Mouse (Mus musculus) neural tube, embryonic 15.5 days (tissue): ENCODE measurements around the gene Mllt10. TPM values are rescaled to one million over a fixed set of nuclear protein-coding genes. Genes with fewer than 3 reads are reported as not detected.

ENCODE experiments used
- ATAC-seq: fragments of 200-750 bp; cut with Nextera tagmentation; 2 replicates; pipeline ENCODE4 v1.8.0; 2017; ENCODE audit warnings: mild to moderate bottlenecking, moderate TSS enrichment, moderate library complexity; ENCODE audit not compliant: low FRiP score
- H3K27ac ChIP-seq: fragments of 300-500 bp; sonication (generic); replicated peaks from 2 replicates; pipeline ENCODE4 v1.5.1; 2015; ENCODE audit warnings: mild to moderate bottlenecking, inconsistent platforms
- H3K27me3 ChIP-seq: fragments of 300-500 bp; sonication (generic); replicated peaks from 2 replicates; pipeline ENCODE4 v1.6.1; 2015; ENCODE audit warnings: inconsistent platforms
- H3K36me3 ChIP-seq: fragments of 300-500 bp; sonication (generic); 2 replicates; pipeline ENCODE4 v1.6.1; 2015; ENCODE audit warnings: inconsistent platforms
- H3K4me1 ChIP-seq: fragments of 300-500 bp; sonication (generic); 2 replicates; pipeline ENCODE4 v1.6.1; 2015; ENCODE audit warnings: inconsistent platforms
- H3K4me2 ChIP-seq: fragments of 300-500 bp; sonication (generic); 2 replicates; pipeline ENCODE4 v1.6.1; 2015; ENCODE audit warnings: inconsistent platforms, mild to moderate bottlenecking, moderate library complexity
- H3K4me3 ChIP-seq: fragments of 300-500 bp; sonication (generic); replicated peaks from 2 replicates; pipeline ENCODE4 v1.5.1; 2015; ENCODE audit warnings: mild to moderate bottlenecking, inconsistent platforms
- H3K9ac ChIP-seq: fragments of 300-500 bp; sonication (generic); replicated peaks from 2 replicates; pipeline ENCODE4 v1.6.1; 2015; ENCODE audit warnings: mild to moderate bottlenecking, inconsistent platforms
- H3K9me3 ChIP-seq: fragments of 300-500 bp; sonication (generic); replicated peaks from 2 replicates; pipeline ENCODE4 v1.6.1; 2016; ENCODE audit warnings: inconsistent platforms
- WGBS: fragments of 180-500 bp; shearing (Covaris S2); methylation state at CpG from one replicate; pipeline ENCODE4 v1.1.7; 2015; ENCODE audit warnings: mixed read lengths; 5-methylcytosine and 5-hydroxymethylcytosine counted together
- polyA plus RNA-seq: library from polyadenylated mRNA; unstranded; fragments of >200 nt; fragmentation: Nextera tagmentation; extraction: Ambion mirVana; gene quantifications from 2 replicates; pipeline ENCODE4 v1.2.1, GENCODE M21; 2015

Gene Mllt10
- polyA plus RNA-seq, 1 experiment from 2014 or later: 46.2 TPM

GRCm38 (mm10) chr2:18027448-18028139 is 27.4 kb upstream of the Mllt10 start:
- Histone ChIP-seq H3K4me3 (peak overlapping the region; percentile 65), H3K4me1 (peaks cover 41% of the 10 kb centered on the region), H3K36me3 (no peaks in the 10 kb centered on the region), H3K27me3 (no peaks in the 10 kb centered on the region), H3K27ac (peak overlapping the region; percentile 95), H3K9me3 (no peaks in the 10 kb centered on the region), H3K9ac (peak overlapping the region; percentile 75), H3K4me2 (peak overlapping the region; percentile 94)
- WGBS: under 1% methylated on average over 44 of the region's 44 CpGs
- ATAC-seq: peak; percentile 84

GRCm38 (mm10) chr2:18028140-18029021 is 26.7 kb upstream of the Mllt10 start:
- Histone ChIP-seq H3K9ac (peak overlapping the region; percentile 75), H3K27me3 (no peaks in the 10 kb centered on the region), H3K4me2 (peak overlapping the region; percentile 94), H3K9me3 (no peaks in the 10 kb centered on the region), H3K4me3 (peak overlapping the region; percentile 65), H3K27ac (peak overlapping the region; percentile 95), H3K4me1 (peaks cover 48% of the 10 kb centered on the region), H3K36me3 (no peaks in the 10 kb centered on the region)
- WGBS: under 1% methylated on average over 61 of the region's 61 CpGs
- ATAC-seq: peak; percentile 51

GRCm38 (mm10) chr2:18029656-18030055 is 25.4 kb upstream of the Mllt10 start:
- no peak for ATAC-seq
- H3K4me3 ChIP-seq: no peak overlapping the region
- H3K4me2 ChIP-seq: no peak overlapping the region
- no peaks in the 10 kb centered on the region for H3K27me3 ChIP-seq
- H3K9ac ChIP-seq: no peak overlapping the region
- H3K36me3 ChIP-seq: no peaks in the 10 kb centered on the region
- H3K27ac ChIP-seq: no peak overlapping the region
- no peaks in the 10 kb centered on the region for H3K9me3 ChIP-seq
- H3K4me1 ChIP-seq: peaks cover 55% of the 10 kb centered on the region
- 87% methylated on average over 7 of the region's 7 CpGs for WGBS

GRCm38 (mm10) chr2:18030581-18030980 is 24.5 kb upstream of the Mllt10 start:
- H3K4me1 ChIP-seq: peaks cover 54% of the 10 kb centered on the region
- H3K9me3 ChIP-seq: no peaks in the 10 kb centered on the region
- no peak overlapping the region for H3K27ac ChIP-seq
- no peak for ATAC-seq
- no peak overlapping the region for H3K4me3 ChIP-seq
- no peaks in the 10 kb centered on the region for H3K27me3 ChIP-seq
- H3K36me3 ChIP-seq: no peaks in the 10 kb centered on the region
- WGBS: 59% methylated on average over 8 of the region's 8 CpGs
- H3K9ac ChIP-seq: no peak overlapping the region
- no peak overlapping the region; the same call in 1 of the 2 replicates for H3K4me2 ChIP-seq

- Histone ChIP-seq H3K4me1 (peaks cover 46% of the 10 kb centered on the region), H3K9ac (peak overlapping the region; percentile 42), H3K9me3 (no peaks in the 10 kb centered on the region), H3K36me3 (no peaks in the 10 kb centered on the region), H3K4me2 (peak overlapping the region; percentile 84), H3K27me3 (no peaks in the 10 kb centered on the region), H3K4me3 (peak overlapping the region; percentile 38), H3K27ac (no peak overlapping the region)
- no peak for ATAC-seq
- 12% methylated on average over 26 of the region's 26 CpGs for WGBS
These were observed 23.7 kb upstream of the Mllt10 start for GRCm38 (mm10) chr2:18031271-18031821.

DNA sequence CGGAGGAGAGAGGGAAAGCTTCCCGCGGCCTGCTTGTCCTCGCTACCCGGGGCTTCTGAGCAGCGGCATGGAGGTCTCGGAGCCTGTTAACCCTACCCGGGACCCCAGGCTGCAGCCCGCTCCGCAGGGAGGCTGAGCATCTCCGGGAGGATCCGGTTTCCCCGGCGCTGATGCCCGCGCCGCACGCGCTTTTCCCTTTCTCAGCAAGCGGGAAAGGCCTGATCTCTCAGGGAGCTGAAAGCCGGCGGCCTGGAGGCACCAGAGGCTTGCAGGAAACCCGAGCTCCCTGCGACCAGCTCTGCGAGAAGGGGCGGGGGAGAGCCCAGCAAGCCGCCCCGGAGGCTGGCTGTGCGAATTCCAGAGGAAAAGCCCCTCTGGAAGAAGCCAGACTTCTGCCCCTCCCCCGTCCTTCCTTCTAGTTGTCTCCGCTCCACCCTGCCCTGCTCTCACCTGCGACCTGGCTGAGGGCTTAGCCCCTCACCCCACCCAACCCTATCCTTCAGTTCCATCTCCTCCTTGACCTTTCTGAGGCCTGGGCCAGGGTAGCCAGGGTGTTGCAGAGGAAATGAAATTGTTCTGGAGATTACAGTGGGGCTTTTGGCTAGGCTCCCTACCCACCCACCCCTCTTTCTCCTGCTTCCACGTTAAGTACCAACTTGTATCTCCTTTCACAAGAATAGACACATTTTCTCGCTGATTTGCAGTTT is 23.1 kb upstream of the Mllt10 start:
- ATAC-seq: no peak

GRCm38 (mm10) chr2:18032538-18032895 is 22.5 kb upstream of the Mllt10 start:
- no peak overlapping the region for H3K9ac ChIP-seq
- H3K4me1 ChIP-seq: peaks cover 36% of the 10 kb centered on the region
- H3K36me3 ChIP-seq: no peaks in the 10 kb centered on the region
- H3K4me2 ChIP-seq: 0 out of 2 replicates have a peak overlapping the region, but pooled peaks have one; percentile 84
- H3K9me3 ChIP-seq: no peaks in the 10 kb centered on the region
- WGBS: 65% methylated on average over 5 of the region's 5 CpGs
- ATAC-seq: no peak
- H3K27ac ChIP-seq: no peak overlapping the region
- H3K4me3 ChIP-seq: no peak overlapping the region
- no peaks in the 10 kb centered on the region for H3K27me3 ChIP-seq

More for the DNA sequence above, 23.1 kb upstream of the Mllt10 start:
- 5% methylated on average over 33 of the region's 34 CpGs for WGBS
- Histone ChIP-seq H3K4me1 (peaks cover 40% of the 10 kb centered on the region), H3K4me2 (peak overlapping the region; percentile 84), H3K36me3 (no peaks in the 10 kb centered on the region), H3K27ac (no peak overlapping the region), H3K4me3 (peak overlapping the region; percentile 38), H3K9ac (peak overlapping the region; percentile 42), H3K27me3 (no peaks in the 10 kb centered on the region), H3K9me3 (no peaks in the 10 kb centered on the region)

DNA sequence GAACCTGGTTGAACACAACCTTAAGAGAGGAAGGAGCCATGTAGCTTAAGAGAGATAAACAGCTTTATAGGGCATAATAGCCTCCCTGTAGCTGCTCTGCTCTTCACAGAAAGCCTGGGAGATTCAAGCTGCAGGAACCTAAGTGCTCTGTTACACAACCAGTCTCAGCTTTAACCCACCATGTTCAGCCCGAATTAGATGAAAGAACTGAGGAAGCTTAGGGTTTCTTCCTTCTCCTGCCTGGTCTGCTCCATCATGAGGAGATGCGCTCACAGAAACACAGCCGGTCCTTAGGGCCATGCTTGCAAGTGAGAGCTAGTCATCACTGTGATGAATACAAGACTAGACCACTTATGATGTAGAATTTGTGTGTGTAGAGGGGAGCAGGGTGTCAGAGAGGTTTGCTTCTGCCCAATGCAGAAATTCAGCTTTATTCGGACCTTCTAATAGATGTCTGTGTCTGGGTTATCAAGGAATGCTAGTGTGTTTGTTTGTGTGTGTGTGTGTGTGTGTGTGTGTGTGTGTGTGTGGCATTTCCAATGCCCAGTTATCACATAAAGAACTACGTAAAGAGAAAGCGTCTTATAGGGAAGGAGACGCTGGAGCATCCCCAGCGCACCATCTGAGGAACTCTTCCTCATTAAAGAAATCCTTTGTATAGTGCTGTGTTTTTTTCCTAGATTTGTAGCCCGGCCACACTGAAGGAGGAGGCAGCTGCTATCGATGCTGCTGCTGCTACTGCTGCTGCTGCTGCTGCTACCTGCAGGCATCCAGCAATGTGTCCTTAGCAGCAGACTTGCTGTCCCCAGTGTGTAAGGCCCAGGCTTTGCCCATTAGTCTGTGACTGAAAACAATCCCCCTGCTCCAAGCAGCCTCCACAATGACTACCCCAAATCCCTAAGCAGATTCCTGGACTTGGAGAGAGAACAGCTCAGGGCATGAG is 21.6 kb upstream of the Mllt10 start:
- 39% methylated on average over 10 of the region's 10 CpGs for WGBS
- Histone ChIP-seq H3K9me3 (no peaks in the 10 kb centered on the region), H3K27me3 (no peaks in the 10 kb centered on the region), H3K4me1 (peaks cover 36% of the 10 kb centered on the region), H3K9ac (no peak overlapping the region), H3K4me3 (no peak overlapping the region), H3K4me2 (no peak overlapping the region), H3K36me3 (no peaks in the 10 kb centered on the region), H3K27ac (peak overlapping the region; percentile 50; the same call in 1 of the 2 replicates)
- no peak for ATAC-seq

- H3K4me2 ChIP-seq: no peak overlapping the region
- H3K9me3 ChIP-seq: no peaks in the 10 kb centered on the region
- H3K4me3 ChIP-seq: no peak overlapping the region
- WGBS: 60% methylated on average over 10 of the region's 10 CpGs
- H3K4me1 ChIP-seq: peaks cover 42% of the 10 kb centered on the region
- H3K27ac ChIP-seq: no peak overlapping the region
- H3K36me3 ChIP-seq: no peaks in the 10 kb centered on the region
- no peak for ATAC-seq
- no peak overlapping the region for H3K9ac ChIP-seq
- H3K27me3 ChIP-seq: no peaks in the 10 kb centered on the region
These were observed 20.4 kb upstream of the Mllt10 start for GRCm38 (mm10) chr2:18034371-18035250.

DNA sequence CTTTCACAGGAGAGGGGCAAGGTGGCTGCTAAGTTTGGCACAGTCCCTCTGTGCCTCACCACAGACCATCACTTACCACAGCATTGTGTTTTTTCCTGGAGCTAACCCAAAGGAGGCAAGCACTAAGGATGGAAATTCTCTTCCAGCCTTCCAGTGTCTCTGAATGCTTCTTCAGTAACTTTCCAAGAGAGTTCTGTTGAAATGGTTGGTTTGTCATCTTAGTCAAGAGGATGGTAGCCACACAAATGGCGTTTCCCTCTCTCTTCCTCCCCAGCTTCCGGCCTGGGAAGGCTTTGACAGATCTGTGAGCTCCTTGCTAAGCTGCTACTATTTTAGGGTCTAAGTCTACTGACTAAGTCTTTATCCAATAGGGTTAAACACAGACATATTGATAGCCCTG is 17.5 kb upstream of the Mllt10 start, which contains the start of gene A930004D18Rik:
TSS of gene A930004D18Rik (minus strand) at position 247 of the 400 bp plus-strand sequence.
- no peaks in the 10 kb centered on the region for H3K9me3 ChIP-seq
- H3K9ac ChIP-seq: no peak within 1 kb of the TSS
- no peak within 1 kb of the TSS for H3K27ac ChIP-seq
- H3K27me3 ChIP-seq: no peaks in the 10 kb centered on the region
- no peaks in the 10 kb centered on the region for H3K36me3 ChIP-seq
- ATAC-seq: no peak
- H3K4me3 ChIP-seq: no peak within 1 kb of the TSS
- H3K4me1 ChIP-seq: peaks cover 48% of the 10 kb centered on the region
- H3K4me2 ChIP-seq: no peak within 1 kb of the TSS
- WGBS: 90% methylated on average over 2 of the region's 2 CpGs
